Mouse (Mus musculus) liver, adult 2 months (tissue): Measurements from ENCODE around the gene Tcp11l1.
A peak's percentile ranks its signal among the peaks of the same experiment; 100 is the strongest.

Source experiments
- CTCF ChIP-seq: fragments of 200-500 bp; IDR thresholded peaks from 2 replicates; pipeline ENCODE4 v1.5.1; 2011; ENCODE audit warnings: low read depth, low read length, control low read depth
- POLR2A ChIP-seq: fragments of 200-500 bp; IDR thresholded peaks from 2 replicates; pipeline ENCODE4 v1.6.1; 2011; ENCODE audit warnings: low read length, control low read depth; ENCODE audit not compliant: insufficient read depth; ENCODE audit errors: extremely low read depth

DNA sequence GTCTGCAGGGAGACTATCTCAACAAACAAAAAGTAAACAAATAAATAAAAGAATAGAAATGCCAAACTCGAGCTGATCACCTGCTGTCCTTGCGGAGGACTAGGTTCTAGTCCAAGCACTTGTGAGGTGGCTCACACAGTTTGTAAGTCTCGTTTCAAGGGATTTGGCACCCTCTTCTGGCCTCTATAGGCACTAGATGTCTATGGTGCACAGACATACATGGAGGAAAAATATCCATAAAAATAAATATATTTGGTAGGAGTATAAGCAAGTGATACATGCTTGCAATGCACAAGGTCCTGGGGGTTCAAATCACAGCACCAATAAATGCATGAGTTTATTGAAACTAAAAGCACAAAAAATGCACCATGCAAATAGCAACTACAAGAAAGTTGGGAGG, 38.6 kb upstream of the Tcp11l1 start:
- no peak for TF ChIP-seq POLR2A
- peak; percentile 44 for TF ChIP-seq CTCF
